Mouse (Mus musculus) erythroid progenitor cell, adult 5-6 weeks (primary cell): ENCODE measurements around the gene Zfp932. TPM values are rescaled to one million over a fixed set of nuclear protein-coding genes. Genes with fewer than 3 reads are reported as not detected.
"Not testable (repeated sequence)": the region's sequence is repeated elsewhere in the genome, so short reads cannot be mapped to it uniquely, and the experiment has no call there.

ENCODE experiments used
- ATAC-seq: replicated peaks from 2 replicates; pipeline ENCODE4 v1.8.0; 2016; ENCODE audit warnings: moderate number of reproducible peaks, mild to moderate bottlenecking, moderate TSS enrichment, inconsistent platforms; ENCODE audit not compliant: poor library complexity, low FRiP score, severe bottlenecking
- total RNA-seq, 2 experiments: library from RNA; stranded (forward) in 1 of 2; stranded (reverse) in 1 of 2; fragments of 150-400 nt in 1 of 2; fragments of 186-747, 209-891 nt in 1 of 2; gene quantifications; 2 replicates each; pipeline versions ENCODE4 v1.2.3 to v1.2.4; 2015 to 2017; ENCODE audit warnings: low replicate concordance in 2 of 2

Gene Zfp932
- total RNA-seq (2015; ENCODE audit: low replicate concordance) = 5.4 and 16.2 TPM in 2 replicates
- total RNA-seq (2017; ENCODE audit: low replicate concordance) = 3.3 and 9.9 TPM in 2 replicates

DNA sequence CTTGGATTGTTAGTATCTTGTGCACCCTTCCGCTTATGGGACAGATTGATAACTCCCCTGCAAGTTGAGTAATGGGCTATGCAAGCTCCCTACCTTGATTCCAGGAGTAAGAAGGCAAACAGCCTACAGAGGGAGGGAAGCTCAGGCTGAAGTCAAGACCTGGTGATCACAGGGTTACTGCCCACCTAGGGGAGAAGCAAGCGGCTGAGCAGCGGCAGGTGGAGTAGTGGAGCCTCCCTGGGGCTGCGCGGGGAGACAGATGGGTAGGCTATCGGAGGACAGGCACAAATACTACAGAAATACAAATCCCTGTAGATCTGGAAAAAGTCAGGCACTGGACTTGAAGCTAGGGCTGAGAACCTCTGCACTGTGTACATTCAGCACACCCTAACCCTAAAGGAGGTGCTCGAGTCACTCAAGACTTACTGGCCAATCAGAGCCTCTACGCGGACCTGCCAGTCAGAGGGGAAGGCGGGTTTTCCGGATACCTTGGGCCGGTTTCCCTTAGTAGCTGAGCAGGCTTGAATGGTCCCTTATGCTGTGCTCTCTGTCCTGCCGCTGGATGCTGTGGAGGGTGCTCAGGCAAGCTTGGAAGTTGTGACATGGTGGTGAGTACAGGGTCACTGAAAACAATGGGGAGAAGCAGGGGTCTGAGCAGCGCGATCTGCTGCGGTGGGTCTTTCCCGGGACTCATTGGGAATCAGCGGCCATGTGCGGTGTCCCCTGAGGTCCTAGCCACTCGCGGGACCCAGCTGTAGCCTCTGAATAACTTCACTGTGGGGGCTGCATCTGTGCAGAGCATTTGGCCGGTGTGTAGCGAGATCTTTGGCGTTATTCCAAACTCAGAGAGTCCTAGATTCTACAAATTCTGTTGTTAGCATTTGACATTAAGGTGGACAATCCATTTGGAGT, at the start of gene Zfp932:
Gene Zfp932, plus strand, starts transcription at position 496 of the 912 bp plus-strand sequence.
- peak; percentile 100 for ATAC-seq

GRCm38 (mm10) chr5:109950281-109950680, 46.0 kb upstream of the Zfp932 start:
- ATAC-seq = no peak

DNA sequence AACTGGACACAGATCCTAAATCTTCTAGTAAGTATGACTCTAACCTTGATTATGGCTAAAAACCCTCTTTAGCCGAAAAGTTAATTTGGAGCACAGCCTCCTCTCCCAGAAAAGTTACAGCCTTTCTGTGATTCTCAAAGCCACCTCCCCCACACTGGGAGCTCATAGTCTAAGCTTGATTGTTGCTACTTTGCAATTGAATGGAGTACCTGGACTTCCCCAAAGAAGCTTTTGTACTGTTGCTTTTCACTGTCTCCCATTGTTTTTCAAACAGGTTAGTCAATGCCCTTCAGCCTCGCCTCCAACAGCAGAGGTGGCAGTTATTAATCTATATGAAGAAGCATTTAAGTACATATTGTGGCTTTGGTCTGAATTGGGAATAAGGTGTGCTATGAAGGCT, 15.6 kb upstream of the Zfp932 start:
- ATAC-seq = not testable (repeated sequence)

GRCm38 (mm10) chr5:109995461-109995860, 860 bp upstream of the Zfp932 start:
- ATAC-seq = not testable (repeated sequence)

- not testable (repeated sequence) for ATAC-seq
Measured at GRCm38 (mm10) chr5:110015775-110016174, 19.5 kb downstream of the Zfp932 start.

DNA sequence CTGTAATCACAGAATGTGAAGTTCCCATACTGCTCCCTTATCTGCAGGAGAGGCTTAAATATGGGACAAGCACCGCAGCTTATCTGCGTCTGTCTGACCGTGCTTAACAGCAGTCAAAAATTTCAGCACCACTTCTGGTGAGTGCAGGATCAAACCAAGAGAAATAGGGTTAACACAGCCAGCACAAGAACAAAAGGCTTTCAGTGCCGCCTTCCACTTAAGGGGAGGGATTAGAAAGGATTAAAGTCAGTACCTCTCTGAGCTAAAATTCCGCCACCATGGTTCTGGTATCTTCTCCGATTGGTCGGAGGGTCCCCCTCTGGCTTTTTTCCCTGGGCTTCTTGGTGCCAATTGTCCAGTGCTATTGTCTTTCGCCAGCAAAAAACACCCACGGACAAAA, 27.0 kb downstream of the Zfp932 start:
- no peak for ATAC-seq

DNA sequence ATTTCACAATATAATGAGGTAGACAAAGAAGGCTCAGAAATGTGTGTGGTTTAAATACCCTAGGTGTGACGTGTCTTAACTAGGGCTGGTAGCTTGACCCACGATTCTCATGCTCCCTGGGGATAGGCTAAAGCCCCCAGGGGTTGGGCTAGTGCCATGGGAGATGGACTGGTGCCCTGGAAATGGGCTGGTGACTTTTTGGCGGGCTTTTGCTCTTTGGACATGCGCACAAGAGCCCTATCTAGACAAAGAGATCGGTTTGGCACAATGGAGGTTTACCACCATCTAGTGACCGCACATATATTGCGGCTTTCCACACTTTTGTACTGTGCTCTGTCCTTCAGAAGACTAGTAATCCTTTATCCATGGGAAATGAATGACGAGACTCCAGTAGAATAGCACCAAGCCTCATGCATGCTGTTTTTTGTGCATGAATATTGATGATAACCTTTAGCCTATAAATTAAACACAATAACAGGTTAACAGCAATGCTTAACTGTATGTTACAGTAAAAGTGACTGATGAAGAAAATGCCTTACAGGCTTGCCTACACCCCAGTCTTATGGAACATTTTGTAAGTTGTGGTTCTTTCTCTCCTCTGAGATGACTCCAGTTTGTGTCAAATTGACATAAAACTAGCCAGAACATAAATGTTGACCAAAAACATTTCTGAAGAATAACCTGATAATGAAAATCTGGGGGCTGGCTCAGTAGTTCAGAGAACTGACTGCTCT, 27.5 kb downstream of the Zfp932 start:
- not testable (repeated sequence) for ATAC-seq

GRCm38 (mm10) chr5:110057637-110058408, 61.5 kb downstream of the Zfp932 start:
- peak; percentile 99 for ATAC-seq

Other genes starting within 250 kb of the Zfp932 start
- 4.2 and 6.1 TPM in 2 replicates for gene 4930522L14Rik, start 244.6 kb upstream of the Zfp932 start, total RNA-seq (2015; ENCODE audit: low replicate concordance)
- 1.8 TPM in 1 of 2 replicates, not detected in the other for gene 4930522L14Rik, start 244.6 kb upstream of the Zfp932 start, total RNA-seq (2017; ENCODE audit: low replicate concordance)
- 3.6 and 7.5 TPM in 2 replicates for gene Gm15446, start 73.1 kb upstream of the Zfp932 start, total RNA-seq (2015; ENCODE audit: low replicate concordance)
- 2.5 and 5.5 TPM in 2 replicates for gene Gm15446, start 73.1 kb upstream of the Zfp932 start, total RNA-seq (2017; ENCODE audit: low replicate concordance)
- gene Gm17655, start 76.0 kb downstream of the Zfp932 start, total RNA-seq (2015; ENCODE audit: low replicate concordance) = 1.4 and 7.5 TPM in 2 replicates
- 5.3 TPM in 1 of 2 replicates, not detected in the other for gene Gm17655, start 76.0 kb downstream of the Zfp932 start, total RNA-seq (2017; ENCODE audit: low replicate concordance)
- not detected in 2 replicates for gene Gm35315, start 97.9 kb downstream of the Zfp932 start, total RNA-seq (2015; ENCODE audit: low replicate concordance)
- not detected in 2 replicates for gene Gm35315, start 97.9 kb downstream of the Zfp932 start, total RNA-seq (2017; ENCODE audit: low replicate concordance)
- gene Plcxd1, start 103.4 kb downstream of the Zfp932 start, total RNA-seq (2015; ENCODE audit: low replicate concordance) = not detected in 2 replicates
- 0.13 TPM in 1 of 2 replicates, not detected in the other for gene Plcxd1, start 103.4 kb downstream of the Zfp932 start, total RNA-seq (2017; ENCODE audit: low replicate concordance)
- gene Gtpbp6, start 111.7 kb downstream of the Zfp932 start, total RNA-seq (2015; ENCODE audit: low replicate concordance) = 2.5 TPM in 1 of 2 replicates, not detected in the other
- 8.5 TPM in 1 of 2 replicates, not detected in the other for gene Gtpbp6, start 111.7 kb downstream of the Zfp932 start, total RNA-seq (2017; ENCODE audit: low replicate concordance)
- gene Zfp605, start 113.6 kb downstream of the Zfp932 start, total RNA-seq (2015; ENCODE audit: low replicate concordance) = 0.36 TPM in 1 of 2 replicates, not detected in the other
- gene Zfp605, start 113.6 kb downstream of the Zfp932 start, total RNA-seq (2017; ENCODE audit: low replicate concordance) = 1.4 and 4.1 TPM in 2 replicates
- gene Chfr, start 139.3 kb downstream of the Zfp932 start, total RNA-seq (2015; ENCODE audit: low replicate concordance) = 52.8 and 58.0 TPM in 2 replicates
- 44.9 and 55.7 TPM in 2 replicates for gene Chfr, start 139.3 kb downstream of the Zfp932 start, total RNA-seq (2017; ENCODE audit: low replicate concordance)
- gene Golga3, start 180.2 kb downstream of the Zfp932 start, total RNA-seq (2015; ENCODE audit: low replicate concordance) = 3.4 and 6.8 TPM in 2 replicates
- 13.3 and 16.2 TPM in 2 replicates for gene Golga3, start 180.2 kb downstream of the Zfp932 start, total RNA-seq (2017; ENCODE audit: low replicate concordance)
- 26.3 and 31.4 TPM in 2 replicates for gene Ankle2, start 234.5 kb downstream of the Zfp932 start, total RNA-seq (2015; ENCODE audit: low replicate concordance)
- 35.5 and 45.2 TPM in 2 replicates for gene Ankle2, start 234.5 kb downstream of the Zfp932 start, total RNA-seq (2017; ENCODE audit: low replicate concordance)